Mouse (Mus musculus): ENCODE data around the gene Fbln2.
A peak's percentile ranks its signal among the peaks of the same experiment; 100 is the strongest.
"Not testable (repeated sequence)": the region's sequence is repeated elsewhere in the genome, so short reads cannot be mapped to it uniquely, and the experiment has no call there.

The Fbln2 gene

DNA sequence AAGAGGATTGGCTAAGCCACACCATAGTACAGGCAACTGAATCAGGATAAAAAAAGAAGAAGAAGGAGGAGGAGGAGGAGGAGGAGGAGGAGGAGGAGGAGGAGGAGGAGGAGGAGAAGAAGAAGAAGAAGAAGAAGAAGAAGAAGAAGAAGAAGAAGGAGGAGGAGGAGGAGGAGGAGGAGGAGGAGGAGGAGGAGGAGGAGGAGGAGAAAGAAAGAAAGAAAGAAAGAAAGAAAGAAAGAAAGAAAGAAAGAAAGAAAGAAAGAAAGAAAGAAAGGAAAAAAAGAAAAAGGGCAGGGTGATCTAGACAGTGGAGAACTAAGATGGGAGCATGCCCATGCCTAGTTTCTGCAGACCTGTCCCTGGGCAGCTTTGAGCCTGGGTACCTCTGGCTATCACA is at the start of gene Fbln2:
Fbln2 (plus strand) TSS at position 301 of the 400 bp plus-strand sequence.
- not testable (repeated sequence) for DNase-seq

DNA sequence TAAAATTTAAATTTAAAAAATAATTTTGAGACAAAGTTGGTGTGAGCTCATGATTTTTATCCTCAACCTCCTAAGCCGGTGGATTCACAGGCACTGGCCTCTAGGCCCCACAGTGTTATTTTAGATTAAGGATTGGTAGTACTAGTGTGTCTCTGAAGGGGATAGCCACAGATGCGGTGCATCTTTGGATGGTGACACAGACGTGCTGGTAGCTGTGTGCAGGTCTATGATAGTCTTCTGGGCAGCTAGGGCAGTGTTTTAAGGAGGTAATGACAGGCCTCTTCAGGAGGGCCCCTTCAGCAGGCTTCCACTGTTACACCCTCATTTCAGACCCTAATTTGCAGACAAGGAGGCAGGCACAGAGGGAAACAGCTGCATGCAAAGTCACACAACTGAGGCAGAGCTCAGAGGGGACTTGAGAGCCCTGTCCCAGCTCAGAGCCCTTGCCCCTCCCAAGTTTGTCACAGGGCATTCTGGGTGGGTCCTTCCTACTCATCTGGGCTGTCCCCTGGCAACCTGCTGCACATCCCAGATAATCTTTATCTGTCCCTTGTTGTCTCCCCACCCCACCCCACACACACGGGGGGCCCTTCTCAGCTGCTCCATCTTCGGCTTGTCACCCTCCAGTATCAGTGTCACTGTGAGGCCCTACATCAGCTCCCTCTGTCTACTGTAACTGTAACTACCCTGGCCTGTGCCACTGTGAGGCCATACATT is 48.9 kb upstream of the Fbln2 start:
- DNase-seq: no peak

- no peak for DNase-seq
Measured at GRCm38 (mm10) chr6:91164584-91164983, 47.7 kb upstream of the Fbln2 start.

GRCm38 (mm10) chr6:91165210-91165609 is 47.0 kb upstream of the Fbln2 start:
- peak; percentile 58 to 68 for DNase-seq

- DNase-seq: no peak
Measured at GRCm38 (mm10) chr6:91167828-91168227, 44.4 kb upstream of the Fbln2 start.

- no peak for DNase-seq
Measured at GRCm38 (mm10) chr6:91169129-91169528, 43.1 kb upstream of the Fbln2 start.

DNA sequence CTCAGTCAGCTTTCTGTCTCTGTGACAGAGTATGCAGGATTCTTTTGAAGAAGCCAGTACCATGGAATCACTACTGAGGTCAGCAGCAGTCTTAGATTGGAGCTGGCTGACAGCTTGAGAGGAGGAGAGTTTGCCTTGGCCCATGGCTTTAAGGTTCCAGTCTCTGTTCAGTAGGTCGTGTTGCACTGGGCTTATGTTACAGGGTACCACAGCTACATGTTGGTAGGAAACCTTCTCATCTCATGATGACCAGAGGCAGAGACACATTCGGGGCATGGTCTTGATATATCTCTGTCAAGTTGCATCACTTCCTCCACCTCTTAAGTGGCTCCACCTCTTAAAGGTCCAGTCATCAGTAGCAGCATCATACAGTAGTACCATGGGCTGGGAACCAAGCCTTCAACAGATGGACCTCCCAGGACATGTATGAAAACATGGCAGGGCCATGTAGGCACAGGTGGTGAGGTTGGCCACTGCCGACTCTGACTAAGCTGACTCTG is 40.8 kb upstream of the Fbln2 start:
- no peak for DNase-seq

DNA sequence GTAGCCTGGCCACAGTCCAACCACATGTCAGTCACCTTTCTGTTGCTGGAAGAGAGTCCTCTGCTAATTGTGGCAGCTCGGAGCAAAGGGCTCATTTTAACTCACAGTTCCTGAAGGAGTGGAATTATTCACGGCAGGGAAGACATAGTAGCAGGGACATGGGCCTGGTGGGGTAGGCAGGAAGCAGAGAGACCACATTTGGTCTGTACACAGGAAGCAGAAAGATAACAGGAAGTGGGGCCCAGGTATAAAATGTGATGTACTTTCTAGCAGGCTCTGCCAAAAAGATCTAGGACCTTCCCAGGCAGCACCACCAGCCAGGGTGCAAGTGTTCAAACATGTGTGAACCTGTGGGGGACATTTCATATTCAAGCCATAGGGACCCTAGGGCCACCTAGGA is 39.9 kb upstream of the Fbln2 start:
- DNase-seq: no peak

DNA sequence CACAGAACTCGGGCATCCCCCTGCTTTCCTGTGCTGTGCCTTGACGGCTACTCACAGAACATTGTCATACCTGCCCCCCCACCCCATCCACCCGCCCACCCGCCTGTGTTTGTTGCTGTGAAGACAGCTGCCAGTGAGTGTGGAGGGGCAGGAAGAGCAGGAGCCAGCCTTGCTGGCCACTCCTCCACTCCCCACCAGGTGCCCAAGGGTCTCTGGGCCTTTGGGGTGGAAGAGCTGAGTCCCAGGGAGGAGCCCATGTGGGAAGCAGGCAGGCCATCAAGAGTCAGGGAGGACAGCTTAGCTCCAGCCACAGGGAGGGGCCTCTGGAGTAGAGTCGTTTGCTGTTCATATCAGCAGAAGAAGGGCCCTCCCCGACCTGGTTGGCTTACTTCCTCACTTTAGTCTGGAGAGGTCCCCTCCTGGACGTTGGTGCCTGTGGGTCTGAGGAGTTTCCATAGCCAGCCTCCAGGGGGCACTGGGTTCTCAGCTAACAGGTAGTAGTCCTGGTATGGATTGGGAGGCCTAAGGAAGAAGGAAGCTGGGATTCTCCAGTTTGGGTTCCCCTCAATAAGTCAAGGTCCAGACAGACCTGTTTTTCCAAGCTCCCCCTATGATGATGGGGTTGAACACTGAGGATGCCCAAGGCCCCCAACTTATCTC is 38.9 kb upstream of the Fbln2 start:
- no peak for DNase-seq

DNA sequence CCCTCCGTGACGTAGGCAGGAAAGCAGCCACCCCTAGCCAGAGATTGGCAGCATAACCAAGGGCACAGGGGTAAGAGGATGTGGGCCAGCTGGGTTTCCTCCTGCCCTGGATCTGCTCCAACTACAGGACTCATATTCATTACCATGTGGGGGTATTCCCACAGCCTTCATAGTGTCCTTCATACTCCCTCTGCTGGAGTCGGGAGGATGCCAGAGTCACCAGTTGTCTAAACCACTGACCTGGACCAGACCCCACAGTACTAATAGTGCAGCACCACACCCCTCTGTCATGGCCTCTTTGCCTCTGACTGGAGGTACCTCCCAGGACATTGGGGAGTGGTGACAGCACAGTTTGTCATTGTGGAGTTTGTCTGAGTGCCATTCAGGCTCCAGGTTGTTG is 38.0 kb upstream of the Fbln2 start:
- DNase-seq: no peak

DNA sequence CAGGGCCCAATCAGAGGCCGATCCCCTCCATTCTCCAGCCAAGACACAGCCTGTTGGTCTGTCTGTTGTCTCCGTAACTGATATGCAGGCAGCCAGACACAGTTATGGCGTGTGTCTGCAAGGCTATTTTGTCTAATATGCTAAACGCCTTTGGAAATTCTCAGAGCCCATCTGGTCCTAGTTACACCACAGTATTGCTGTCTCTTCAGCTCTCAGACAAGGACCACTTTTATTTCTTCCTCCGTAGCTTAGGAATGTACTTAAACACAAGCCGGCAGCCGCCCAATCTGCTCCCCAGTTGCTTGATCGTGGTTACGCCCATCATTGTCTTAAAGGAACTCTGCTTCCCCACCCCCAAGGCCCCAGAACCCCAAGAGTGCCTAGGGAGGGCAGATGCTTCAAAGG is 31.5 kb upstream of the Fbln2 start:
- DNase-seq: no peak

GRCm38 (mm10) chr6:91181320-91181719 is 30.9 kb upstream of the Fbln2 start:
- no peak for DNase-seq

- DNase-seq: no peak
Measured at GRCm38 (mm10) chr6:91182075-91182490, 30.2 kb upstream of the Fbln2 start.

- DNase-seq: no peak
Measured at GRCm38 (mm10) chr6:91183041-91183440, 29.2 kb upstream of the Fbln2 start.

GRCm38 (mm10) chr6:91183980-91184379 is 28.3 kb upstream of the Fbln2 start:
- no peak for DNase-seq

DNA sequence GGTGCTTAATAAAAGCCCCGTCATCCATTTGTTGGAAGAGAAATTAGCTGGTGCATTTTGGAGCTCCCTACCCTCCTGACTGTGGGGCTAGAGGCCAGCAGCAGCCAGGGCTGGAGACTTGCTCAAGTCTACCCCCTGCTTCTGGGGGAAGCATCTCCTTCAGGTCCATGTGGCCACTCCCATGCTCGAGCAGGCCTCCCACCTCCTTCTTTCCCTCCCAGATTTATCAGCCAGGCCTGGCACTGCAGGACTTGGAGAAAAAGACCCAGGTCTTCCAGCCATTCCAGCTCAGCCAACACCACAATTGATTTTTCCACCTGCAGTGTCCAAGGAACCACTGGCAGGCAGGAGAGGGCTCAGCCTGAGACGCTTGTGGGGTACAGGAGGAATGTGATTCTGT is 27.5 kb upstream of the Fbln2 start:
- no peak for DNase-seq

- DNase-seq: no peak
Measured at GRCm38 (mm10) chr6:91185502-91185901, 26.8 kb upstream of the Fbln2 start.

DNA sequence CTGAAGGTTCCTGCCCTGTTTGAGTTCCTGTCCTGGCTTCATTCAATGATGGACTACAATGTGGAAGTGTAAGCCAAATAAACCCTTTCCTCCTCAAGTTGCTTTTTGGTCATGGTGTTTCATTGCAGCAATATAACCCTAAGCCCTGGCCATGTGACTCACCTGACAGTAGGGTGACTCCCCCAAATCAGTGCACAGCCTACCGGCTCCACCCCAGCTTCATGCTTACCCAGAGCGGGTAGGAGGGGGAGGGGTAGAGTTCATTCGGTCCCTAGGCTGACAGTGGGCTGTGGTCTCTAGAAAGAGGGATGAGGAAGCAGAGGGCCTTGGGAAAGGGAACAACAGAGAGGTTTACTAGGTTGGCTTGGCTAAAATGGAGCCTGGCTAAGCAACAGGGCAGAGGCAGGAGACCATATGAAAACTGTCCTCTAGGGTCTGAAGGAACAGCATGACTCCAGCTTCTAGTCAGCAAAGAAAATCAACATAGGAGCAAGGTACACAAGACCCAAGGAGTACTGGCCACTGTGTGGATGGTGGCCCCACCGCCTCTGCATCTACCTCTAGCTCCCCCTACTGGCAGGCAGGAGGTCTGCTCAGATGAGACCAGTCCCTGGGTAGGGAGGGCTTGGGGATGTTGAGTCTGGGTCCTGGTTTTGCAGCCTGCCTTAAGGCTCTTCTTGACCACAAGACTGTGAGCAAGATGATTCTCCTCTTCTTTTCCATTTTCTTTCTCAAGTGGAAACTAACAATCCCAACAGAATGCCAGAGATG is 25.9 kb upstream of the Fbln2 start:
- peak in 1 of 2 experiments; percentile 22 for DNase-seq

DNA sequence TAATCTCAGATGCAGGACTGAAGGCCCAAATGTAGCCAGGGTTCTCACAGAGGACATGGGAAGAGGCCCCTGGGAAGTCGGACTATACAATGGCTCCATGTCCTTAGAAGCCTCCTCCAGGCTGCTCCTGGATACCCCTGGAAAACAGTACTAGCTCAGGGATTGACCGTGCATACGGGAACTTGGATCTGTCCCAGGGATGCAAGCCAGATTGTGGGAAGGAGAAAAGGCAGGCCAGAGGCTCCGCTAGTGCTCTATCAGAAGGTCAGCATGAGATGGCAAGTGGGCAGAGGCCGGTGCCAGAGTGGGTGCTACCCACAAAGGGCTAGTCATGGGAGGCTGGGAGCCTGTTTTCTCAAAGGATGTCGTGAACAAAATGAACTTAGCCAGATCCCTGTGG is 25.3 kb upstream of the Fbln2 start:
- no peak for DNase-seq

DNA sequence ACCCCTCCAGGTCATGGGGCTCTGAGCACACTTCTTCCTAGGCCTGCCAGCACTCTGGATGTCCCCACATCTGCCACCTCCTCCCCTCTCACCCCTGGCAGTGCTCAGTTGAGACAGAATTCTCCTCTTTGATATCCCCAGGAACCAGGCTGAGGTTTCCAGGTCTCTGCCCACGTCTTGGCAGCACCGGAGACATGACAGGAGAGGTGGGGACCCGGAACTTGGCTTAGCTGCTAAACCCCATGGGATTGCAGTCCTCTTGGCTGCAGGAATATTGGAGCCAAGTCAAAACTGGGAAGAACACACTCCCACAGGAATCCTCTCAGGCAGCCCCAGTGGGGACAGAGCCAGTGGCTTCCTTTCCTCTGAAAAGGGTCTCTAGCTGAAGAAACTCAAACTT is 24.4 kb upstream of the Fbln2 start:
- DNase-seq: no peak

- DNase-seq: no peak
Measured at GRCm38 (mm10) chr6:91189971-91190370, 22.3 kb upstream of the Fbln2 start.

- DNase-seq: no peak
Measured at GRCm38 (mm10) chr6:91191465-91191864, 20.8 kb upstream of the Fbln2 start.

DNA sequence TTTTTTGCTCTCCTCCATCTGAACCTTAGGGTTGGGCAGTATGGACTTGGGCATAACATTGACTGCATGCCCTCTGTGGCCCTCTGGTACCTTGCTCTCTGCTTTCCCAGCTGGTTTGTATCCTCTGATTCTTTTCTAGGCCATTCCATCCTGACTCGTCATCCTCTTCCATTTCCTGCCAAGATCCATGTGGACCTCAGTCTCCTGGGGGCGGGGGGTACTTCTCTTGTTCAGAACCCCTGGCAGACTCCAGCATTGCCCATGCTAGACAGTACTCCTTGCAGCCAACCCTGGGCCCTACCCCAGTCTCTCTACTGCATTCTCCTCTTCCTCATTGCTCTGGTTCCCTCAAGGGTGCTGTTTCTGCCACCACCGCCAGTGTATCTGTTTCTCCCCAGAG is 19.8 kb upstream of the Fbln2 start:
- DNase-seq: no peak
